16 mouse cellular contexts compared by ENCODE assay signal in the genomic region with DNA sequence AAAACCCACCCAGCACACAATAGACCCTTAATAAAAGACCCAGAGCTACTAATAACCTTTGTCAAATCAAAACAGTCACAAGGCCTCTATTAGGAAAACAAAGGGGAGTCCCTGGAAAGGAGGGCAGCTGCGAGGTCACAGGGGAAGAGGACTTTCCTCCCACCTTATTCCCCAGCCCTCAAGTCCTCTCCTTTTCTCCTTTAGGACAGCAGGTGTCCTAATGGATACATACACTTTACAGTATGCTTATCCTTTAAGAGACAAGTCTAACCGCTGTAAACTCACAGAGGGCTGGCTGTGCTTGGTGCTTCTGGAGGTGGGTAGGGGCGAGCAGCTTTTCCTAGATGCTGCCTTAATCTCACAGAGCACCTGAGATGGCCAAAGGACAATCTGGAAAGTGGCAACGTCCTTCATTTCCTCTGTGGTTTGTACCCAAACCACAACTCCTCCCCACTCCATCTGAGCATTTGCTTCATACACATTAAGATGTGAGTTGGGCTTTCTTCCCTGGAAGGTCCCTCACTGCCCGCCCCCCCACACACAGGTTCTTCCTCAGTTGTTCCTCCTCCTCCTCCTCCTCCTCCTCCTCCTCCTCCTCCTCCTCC. TPM values are rescaled to one million over a fixed set of nuclear protein-coding genes. Genes with fewer than 3 reads are reported as not detected.
A peak's percentile ranks its signal among the peaks of the same experiment; 100 is the strongest.
DNase-seq lines count a peak whose midpoint lies in the region; ATAC-seq lines count a peak whose summit lies in the region.
"Had no signal": no experiment of that assay in that cellular context is flagged by ENCODE, and none has a peak within 500 bp of the region (broad histone marks: within the 10 kb centered on the region; RNA-seq: fewer than 3 reads in every experiment).

No protein-coding gene starts in this region.

- no peak overlapping the region for H3K4me3 ChIP-seq in forebrain, embryonic 16.5 days (replicated peaks; ENCODE audit: low read length)
- no peak overlapping the region for H3K4me3 ChIP-seq in forebrain, embryonic 11.5 days (ENCODE audit: low read depth, low read length)
- H3K4me3 ChIP-seq in neural tube, embryonic 12.5 days, result no peak overlapping the region
- H3K4me3 ChIP-seq in intestine, embryonic 16.5 days (ENCODE audit: low read length), result no peak overlapping the region
- no peak overlapping the region for H3K4me3 ChIP-seq in stomach, embryonic 16.5 days (replicated peaks; ENCODE audit: low read length)
- H3K4me3 ChIP-seq: embryonic facial prominence, embryonic 15.5 days; hindbrain, embryonic 15.5 days; kidney, embryonic 15.5 days; layer of hippocampus, adult 2 months had no signal

- no peaks in the 10 kb centered on the region for H3K27me3 ChIP-seq in forebrain, embryonic 16.5 days (replicated peaks; ENCODE audit: control insufficient read depth, insufficient read depth, low read length)
- no peaks in the 10 kb centered on the region for H3K27me3 ChIP-seq in forebrain, embryonic 11.5 days (ENCODE audit: control insufficient read depth, insufficient read depth, low read length)
- no peaks in the 10 kb centered on the region for H3K27me3 ChIP-seq in neural tube, embryonic 12.5 days (replicated peaks)
- H3K27me3 ChIP-seq in intestine, embryonic 16.5 days (replicated peaks; ENCODE audit: control insufficient read depth, insufficient read depth, low read length), result no peaks in the 10 kb centered on the region
- H3K27me3 ChIP-seq in stomach, embryonic 16.5 days (ENCODE audit: control insufficient read depth, insufficient read depth, low read length), result no peaks in the 10 kb centered on the region
- H3K27me3 ChIP-seq: embryonic facial prominence, embryonic 15.5 days; hindbrain, embryonic 15.5 days; kidney, embryonic 15.5 days had no signal

- ATAC-seq in forebrain, embryonic 16.5 days, result peak; percentile 26; the same call in 1 of the 2 replicates
- ATAC-seq in forebrain, embryonic 11.5 days (replicated peaks; ENCODE audit: low FRiP score), result no peak
- no peak for ATAC-seq in neural tube, embryonic 12.5 days (ENCODE audit: low FRiP score, low read depth)
- no peak for ATAC-seq in intestine, embryonic 16.5 days
- no peak for ATAC-seq in stomach, embryonic 16.5 days (ENCODE audit: insufficient read depth, low FRiP score)
- no peak for ATAC-seq in CD4-positive, CD25-positive, alpha-beta regulatory T cell, adult 4 months

- no peak overlapping the region for H3K4me2 ChIP-seq in forebrain, embryonic 16.5 days (ENCODE audit: low read length)
- H3K4me2 ChIP-seq in forebrain, embryonic 11.5 days (ENCODE audit: low read depth, low read length, severe bottlenecking), result no peak overlapping the region
- peak overlapping the region; percentile 33; the same call in 1 of the 2 replicates for H3K4me2 ChIP-seq in neural tube, embryonic 12.5 days (replicated peaks)
- H3K4me2 ChIP-seq in intestine, embryonic 16.5 days (ENCODE audit: low read depth, low read length), result peak overlapping the region; percentile 21; the same call in 1 of the 2 replicates
- H3K4me2 ChIP-seq in stomach, embryonic 16.5 days (ENCODE audit: low read depth, low read length), result no peak overlapping the region
- H3K4me2 ChIP-seq: embryonic facial prominence, embryonic 15.5 days had no signal

- peaks cover 2% of the 10 kb centered on the region; the same call in 1 of the 2 replicates for H3K36me3 ChIP-seq in forebrain, embryonic 16.5 days (ENCODE audit: control insufficient read depth, insufficient read depth)
- no peaks in the 10 kb centered on the region for H3K36me3 ChIP-seq in forebrain, embryonic 11.5 days (ENCODE audit: control insufficient read depth, insufficient read depth, low read length)
- H3K36me3 ChIP-seq in neural tube, embryonic 12.5 days, result peaks cover 9% of the 10 kb centered on the region
- H3K36me3 ChIP-seq in intestine, embryonic 16.5 days (ENCODE audit: control insufficient read depth, insufficient read depth, low read length), result no peaks in the 10 kb centered on the region
- no peaks in the 10 kb centered on the region for H3K36me3 ChIP-seq in stomach, embryonic 16.5 days (ENCODE audit: control insufficient read depth, insufficient read depth, low read length)
- H3K36me3 ChIP-seq: hindbrain, embryonic 15.5 days had no signal

- no peak overlapping the region for H3K27ac ChIP-seq in forebrain, embryonic 16.5 days (ENCODE audit: low read length)
- H3K27ac ChIP-seq in forebrain, embryonic 11.5 days (ENCODE audit: low read depth, low read length), result no peak overlapping the region
- no peak overlapping the region for H3K27ac ChIP-seq in neural tube, embryonic 12.5 days
- H3K27ac ChIP-seq in intestine, embryonic 16.5 days (ENCODE audit: low read length), result peak overlapping the region; percentile 90
- peak overlapping the region; percentile 41 for H3K27ac ChIP-seq in stomach, embryonic 16.5 days (ENCODE audit: low read length)
- H3K27ac ChIP-seq: layer of hippocampus, adult 2 months; liver, embryonic 14.5 days had no signal

- H3K9me3 ChIP-seq in forebrain, embryonic 16.5 days (ENCODE audit: control insufficient read depth, low read length), result peaks cover 5% of the 10 kb centered on the region; the same call in 1 of the 2 replicates
- peaks cover 5% of the 10 kb centered on the region; the same call in 1 of the 2 replicates for H3K9me3 ChIP-seq in forebrain, embryonic 11.5 days (ENCODE audit: control insufficient read depth, low read length)
- no peaks in the 10 kb centered on the region for H3K9me3 ChIP-seq in neural tube, embryonic 12.5 days
- H3K9me3 ChIP-seq in intestine, embryonic 16.5 days (ENCODE audit: control insufficient read depth, low read length), result peaks cover 2% of the 10 kb centered on the region; the same call in 1 of the 2 replicates
- 0 out of 2 replicates have a peak, but pooled peaks cover 3% of the 10 kb centered on the region for H3K9me3 ChIP-seq in stomach, embryonic 16.5 days (replicated peaks; ENCODE audit: control insufficient read depth, low read length)
- H3K9me3 ChIP-seq: embryonic facial prominence, embryonic 15.5 days; hindbrain, embryonic 15.5 days had no signal

- no peak for DNase-seq in forebrain, embryonic 11.5 days (ENCODE audit: low spot score)
- DNase-seq in neural tube, embryonic 10.5 days (ENCODE audit: extremely low spot score, low spot score), result no peak
- no peak for DNase-seq in right cerebral cortex, adult 2 months (ENCODE audit: low spot score in 2 of 2)
- DNase-seq: cerebellum, adult 9-11 months; lung, postnatal 14 days; thymus, adult 2 months had no signal

- peaks cover 26% of the 10 kb centered on the region for H3K4me1 ChIP-seq in forebrain, embryonic 16.5 days (replicated peaks; ENCODE audit: control insufficient read depth, insufficient read depth, low read length)
- H3K4me1 ChIP-seq in forebrain, embryonic 11.5 days (replicated peaks; ENCODE audit: control insufficient read depth, insufficient read depth, low read length), result peaks cover 26% of the 10 kb centered on the region
- H3K4me1 ChIP-seq in neural tube, embryonic 12.5 days, result peaks cover 26% of the 10 kb centered on the region
- H3K4me1 ChIP-seq in intestine, embryonic 16.5 days (ENCODE audit: control insufficient read depth, insufficient read depth, low read length), result peaks cover 32% of the 10 kb centered on the region
- H3K4me1 ChIP-seq in stomach, embryonic 16.5 days (ENCODE audit: control insufficient read depth, insufficient read depth, low read length), result peaks cover 20% of the 10 kb centered on the region

- no peak overlapping the region for H3K9ac ChIP-seq in forebrain, embryonic 16.5 days (replicated peaks; ENCODE audit: low read depth, low read length)
- no peak overlapping the region for H3K9ac ChIP-seq in forebrain, embryonic 11.5 days (ENCODE audit: low read length)
- no peak overlapping the region for H3K9ac ChIP-seq in neural tube, embryonic 12.5 days
- no peak overlapping the region for H3K9ac ChIP-seq in intestine, embryonic 16.5 days (ENCODE audit: low read depth, low read length)
- H3K9ac ChIP-seq in stomach, embryonic 16.5 days (ENCODE audit: low read length), result no peak overlapping the region
- H3K9ac ChIP-seq: embryonic facial prominence, embryonic 15.5 days; hindbrain, embryonic 15.5 days; kidney, embryonic 15.5 days; liver, embryonic 14.5 days had no signal

- 16% methylated on average over 5 of the region's 5 CpGs for WGBS in forebrain, embryonic 16.5 days
- WGBS in forebrain, embryonic 11.5 days, result 8% methylated on average over 4 of the region's 5 CpGs
- 12% methylated on average over 5 of the region's 5 CpGs for WGBS in neural tube, embryonic 12.5 days
- WGBS in intestine, embryonic 16.5 days, result 35% methylated on average over 5 of the region's 5 CpGs
- WGBS in stomach, embryonic 16.5 days, result 35% methylated on average over 5 of the region's 5 CpGs

RNA-seq across cellular contexts. Expression of gene Bcl9, which starts 42.8 kb away (rescaled TPM):
- 102 and 109 TPM in 2 replicates for polyA plus RNA-seq in forebrain, embryonic 16.5 days (2015; fragmentation: Nextera tagmentation; extraction: Ambion mirVana)
- polyA plus RNA-seq in forebrain, embryonic 11.5 days (2014; fragmentation: Nextera tagmentation; extraction: Ambion mirVana), result 81.8 and 82.1 TPM in 2 replicates
- 60.9 and 72.2 TPM in 2 replicates for polyA plus RNA-seq in neural tube, embryonic 12.5 days (2016; fragmentation: Nextera tagmentation; extraction: Ambion mirVana)
- 35.9 and 37.4 TPM in 2 replicates for polyA plus RNA-seq in intestine, embryonic 16.5 days (2015; fragmentation: Nextera tagmentation; extraction: Ambion mirVana)
- 41.9 and 43.2 TPM in 2 replicates for polyA plus RNA-seq in stomach, embryonic 16.5 days (2015; fragmentation: Nextera tagmentation; extraction: Ambion mirVana)
- polyA plus RNA-seq in CD4-positive, CD25-positive, alpha-beta regulatory T cell, adult 4 months (2017; shearing (Covaris generic)), result 1 to 10 TPM; 2.4 to 4.8 TPM

Comparison
In these comparisons a context has a peak if more than half of its experiments do, and no peak if none do; other contexts are left out.
1. H3K27ac ChIP-seq: peak in intestine, embryonic 16.5 days (single experiment) and stomach, embryonic 16.5 days (single experiment); none in forebrain, embryonic 16.5 days (single experiment), forebrain, embryonic 11.5 days (single experiment) and neural tube, embryonic 12.5 days (single experiment).
2. H3K4me2 ChIP-seq: peak in neural tube, embryonic 12.5 days (single experiment) and intestine, embryonic 16.5 days (single experiment); none in forebrain, embryonic 16.5 days (single experiment), forebrain, embryonic 11.5 days (single experiment) and stomach, embryonic 16.5 days (single experiment).